Mouse (Mus musculus) lung, adult 2 months (tissue): ENCODE data around the gene Tmem150a.

Experiments used
- CTCF ChIP-seq: fragments of 200-500 bp; IDR thresholded peaks from 2 replicates; pipeline ENCODE4 v1.5.1; 2011; ENCODE audit warnings: mild to moderate bottlenecking, low read length, control low read depth; ENCODE audit not compliant: insufficient read depth
- POLR2A ChIP-seq: fragments of 200-500 bp; IDR thresholded peaks from 2 replicates; pipeline ENCODE4 v1.6.1; 2011; ENCODE audit warnings: low read depth, mild to moderate bottlenecking, control low read depth, low read length, borderline replicate concordance; ENCODE audit errors: extremely low read depth

- no peak for TF ChIP-seq CTCF
- TF ChIP-seq POLR2A: no peak
These were observed 16.3 kb downstream of the Tmem150a start for GRCm38 (mm10) chr6:72371571-72371970.
